Mouse (Mus musculus): ENCODE data around the gene Ptma.

Ptma gene

GRCm38 (mm10) chr1:86551299-86551698, 24.8 kb downstream of the Ptma start:
- DNase-seq (ENCODE audit: low spot score) = no peak

DNA sequence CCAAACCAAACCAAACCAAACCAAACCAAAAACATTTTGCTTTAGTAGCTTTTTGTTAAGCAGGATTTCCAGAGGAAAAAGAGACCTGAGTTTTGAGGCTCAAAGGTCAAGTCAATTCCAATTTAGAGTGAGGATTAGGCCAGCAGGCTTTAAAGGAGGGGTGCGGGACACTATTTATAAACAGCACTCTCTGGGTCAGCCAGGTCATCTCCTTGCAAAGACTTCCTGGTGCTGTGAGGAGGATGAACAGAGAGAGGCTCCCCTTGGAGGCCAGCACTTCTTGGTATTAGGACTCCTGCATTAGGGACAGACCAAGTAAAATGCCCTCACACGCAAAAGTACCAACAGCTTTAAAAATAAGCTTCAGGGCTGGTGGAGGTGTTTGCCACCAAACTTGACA, 25.4 kb downstream of the Ptma start:
- DNase-seq (ENCODE audit: low spot score) = no peak

GRCm38 (mm10) chr1:86555665-86556064, 29.1 kb downstream of the Ptma start:
- DNase-seq (ENCODE audit: low spot score) = no peak

GRCm38 (mm10) chr1:86557872-86558271, 31.3 kb downstream of the Ptma start:
- no peak for DNase-seq (ENCODE audit: low spot score)

- DNase-seq (ENCODE audit: low spot score) = no peak
These were observed 32.7 kb downstream of the Ptma start for GRCm38 (mm10) chr1:86559232-86559631.

GRCm38 (mm10) chr1:86562663-86563062, 36.1 kb downstream of the Ptma start:
- DNase-seq (ENCODE audit: low spot score) = no peak

- DNase-seq (ENCODE audit: low spot score) = no peak
These were observed 41.9 kb downstream of the Ptma start for GRCm38 (mm10) chr1:86568409-86568808.

DNA sequence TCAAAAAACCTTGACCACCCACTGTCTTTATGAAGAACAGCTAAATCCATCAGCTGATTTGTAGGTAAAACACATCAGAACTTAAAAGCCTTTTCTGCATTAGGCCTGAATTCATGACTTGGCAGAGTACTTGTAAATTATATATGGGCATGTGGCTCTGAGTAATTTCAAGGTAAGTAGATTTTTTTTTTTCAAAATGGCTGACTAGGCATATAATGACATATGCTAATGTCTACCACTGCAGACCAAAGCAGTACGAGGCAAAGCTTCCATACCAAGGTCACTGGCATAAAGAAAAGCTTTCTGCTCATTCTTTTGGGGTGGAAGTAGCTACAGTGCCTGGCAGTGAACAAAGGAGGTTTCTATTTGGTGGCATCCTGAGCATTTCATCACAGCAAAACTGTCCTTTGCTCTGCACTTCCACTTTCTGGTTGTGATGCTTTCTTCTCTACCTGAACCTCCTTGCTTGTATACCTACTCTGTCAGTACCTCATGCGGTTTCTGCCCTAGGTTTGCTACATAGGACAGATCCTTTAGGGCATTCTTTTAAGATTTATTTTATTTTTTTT, 42.9 kb downstream of the Ptma start:
- no peak for DNase-seq (ENCODE audit: low spot score)

GRCm38 (mm10) chr1:86571381-86571780, 44.9 kb downstream of the Ptma start:
- DNase-seq (ENCODE audit: low spot score) = no peak

- no peak for DNase-seq (ENCODE audit: low spot score)
These were observed 45.4 kb downstream of the Ptma start for GRCm38 (mm10) chr1:86571941-86572340.

Data from spleen, adult 12 weeks (tissue).